Mouse (Mus musculus) liver, adult 2 months (tissue): Measurements from ENCODE around the gene Btbd10.

Experiments
- CTCF ChIP-seq: fragments of 200-500 bp; IDR thresholded peaks from 2 replicates; pipeline ENCODE4 v1.5.1; 2011; ENCODE audit warnings: low read depth, low read length, control low read depth
- POLR2A ChIP-seq: fragments of 200-500 bp; IDR thresholded peaks from 2 replicates; pipeline ENCODE4 v1.6.1; 2011; ENCODE audit warnings: low read length, control low read depth; ENCODE audit not compliant: insufficient read depth; ENCODE audit errors: extremely low read depth

GRCm38 (mm10) chr7:113377875-113378658 lies 8.9 kb upstream of the Btbd10 start:
- peak; percentile 57 for TF ChIP-seq CTCF
- no peak for TF ChIP-seq POLR2A
